Comparison of ENCODE assay signal across 10 mouse cellular contexts in genomic region chr16:32434066-32434465, GRCm38 (mm10). TPM values are rescaled to one million over a fixed set of nuclear protein-coding genes. Genes with fewer than 3 reads are reported as not detected.
DNase-seq lines count a peak whose midpoint lies in the region; TF ChIP-seq lines count a peak whose summit lies in the region.
"Had no signal": no experiment of that assay in that cellular context is flagged by ENCODE, and none has a peak within 500 bp of the region (broad histone marks: within the 10 kb centered on the region; RNA-seq: fewer than 3 reads in every experiment).

No protein-coding gene starts in this region.

- peak overlapping the region; percentile 66 for H3K4me2 ChIP-seq in myocyte (ENCODE audit: low read depth)

- H3K9ac ChIP-seq in liver, adult 2 months (ENCODE audit: low read depth, low read length), result no peak overlapping the region

- no peak overlapping the region for H3K4me3 ChIP-seq in liver, adult 2 months (ENCODE audit: insufficient read depth, low read depth, low read length)
- H3K4me3 ChIP-seq in myocyte, result no peak overlapping the region

- peaks cover 15% of the 10 kb centered on the region for H3K4me1 ChIP-seq in liver, adult 2 months (ENCODE audit: control insufficient read depth, insufficient read depth, low read length)

- H3K27ac ChIP-seq in liver, adult 2 months (replicated peaks; ENCODE audit: insufficient read depth, low read depth, low read length), result peak overlapping the region; percentile 89; the same call in 1 of the 2 replicates
- H3K27ac ChIP-seq: kidney, postnatal 0 days had no signal

- no peak overlapping the region for H3ac ChIP-seq in myocyte (ENCODE audit: control insufficient read depth, insufficient read length)

- no peak for TF ChIP-seq POLR2A in liver, adult 2 months (IDR thresholded peaks at IDR 0.05; ENCODE audit: extremely low read depth, insufficient read depth, low read length)
- TF ChIP-seq POLR2A in myocyte (IDR thresholded peaks at IDR 0.05; ENCODE audit: insufficient read length, low read depth), result no peak

- H3K79me2 ChIP-seq in liver, adult 2 months (ENCODE audit: control insufficient read depth, insufficient read depth, low read length), result peaks cover 12% of the 10 kb centered on the region; the same call in 1 of the 2 replicates
- peaks cover 27% of the 10 kb centered on the region for H3K79me2 ChIP-seq in myocyte (ENCODE audit: control insufficient read depth, insufficient read depth)

- TF ChIP-seq CTCF in liver, adult 2 months (IDR thresholded peaks at IDR 0.05; ENCODE audit: low read depth, low read length), result no peak

- DNase-seq in CD8-positive naive resting alpha-beta T cell, adult 2 months (ENCODE audit: low read depth in 2 of 2, low spot score in 2 of 2), result peak; percentile 71 to 79
- peak; percentile 33 for DNase-seq in adipocyte (ENCODE audit: low spot score)
- DNase-seq in liver, adult 2 months (ENCODE audit: extremely low read depth, low read depth, low spot score), result peak; percentile 82
- DNase-seq in right cerebral cortex, postnatal 36 days (ENCODE audit: low spot score in 2 of 2), result no peak
- no peak for DNase-seq in urinary bladder, postnatal 25 days (ENCODE audit: low spot score)
- no peak for DNase-seq in embryo, embryonic 10 days (ENCODE audit: low spot score)
- DNase-seq: cerebellum, adult 11-12 months had no signal

- no peaks in the 10 kb centered on the region; the same call in 1 of the 2 replicates for H3K36me3 ChIP-seq in liver, adult 2 months (ENCODE audit: control insufficient read depth, insufficient read depth, low read length)
- H3K36me3 ChIP-seq in myocyte (ENCODE audit: control insufficient read depth, insufficient read depth), result no peaks in the 10 kb centered on the region

- H3K27me3 ChIP-seq in liver, adult 2 months (ENCODE audit: control insufficient read depth, insufficient read depth, low read length), result no peaks in the 10 kb centered on the region
- no peaks in the 10 kb centered on the region for H3K27me3 ChIP-seq in myocyte (ENCODE audit: control insufficient read depth, insufficient read depth, insufficient read length)

- WGBS in liver, adult 2 months, result 9% methylated on average over 6 of the region's 6 CpGs

TF ChIP-seq in myocyte, 11 proteins besides CTCF, POLR2A, EP300 and RAD21:
- TF ChIP-seq E2F4 (IDR thresholded peaks at IDR 0.05; ENCODE audit: insufficient read depth) (no peak), REST (IDR thresholded peaks at IDR 0.05; ENCODE audit: insufficient read depth, insufficient read length) (no peak), MYOG (IDR thresholded peaks at IDR 0.05; ENCODE audit: control insufficient read depth in 1 of 3, insufficient read depth in 1 of 3, insufficient read length in 2 of 3, low read depth in 2 of 3) (peak in 2 of 3 experiments; percentile 67 to 80), POLR2AphosphoS2 (IDR thresholded peaks at IDR 0.05; ENCODE audit: insufficient read length, low read depth) (no peak), MYOD1 (IDR thresholded peaks at IDR 0.05; ENCODE audit: control insufficient read depth in 1 of 3, insufficient read length in 2 of 3, low read depth in 2 of 3) (peak in 2 of 3 experiments; percentile 31 to 72), TCF3 (IDR thresholded peaks at IDR 0.05; ENCODE audit: insufficient read length, low read depth) (no peak), CEBPB (IDR thresholded peaks at IDR 0.05; ENCODE audit: insufficient read depth, poor library complexity, severe bottlenecking) (0 out of 2 replicates have a peak, but pooled peaks have one; percentile 41), SRF (IDR thresholded peaks at IDR 0.05; ENCODE audit: control insufficient read depth, insufficient read length, low read depth) (no peak), USF1 (IDR thresholded peaks at IDR 0.05; ENCODE audit: low read depth) (no peak), TCF12 (IDR thresholded peaks at IDR 0.05; ENCODE audit: insufficient read depth, poor library complexity, severe bottlenecking) (peak; percentile 39), MAX (IDR thresholded peaks at IDR 0.05; ENCODE audit: low read depth) (no peak)

RNA-seq across cellular contexts. Expression of gene Pcyt1a, which starts 3.3 kb away (rescaled TPM):
- total RNA-seq in liver, adult 2 months (2014; rRNA removed), result 56.1 and 56.6 TPM in 2 replicates
- polyA plus RNA-seq in liver, adult 2 months (2012; rRNA removed), result 28.6 and 39.1 TPM in 2 replicates
- polyA plus RNA-seq in myocyte (2012; fragmentation: generic; extraction: Trizol), result 23.8 TPM

RNA-seq across cellular contexts. Expression of gene Tctex1d2, which starts 14.6 kb away (rescaled TPM):
- total RNA-seq in liver, adult 2 months (2014; rRNA removed), result 1.4 and 2.2 TPM in 2 replicates
- polyA plus RNA-seq in liver, adult 2 months (2012; rRNA removed), result 1.7 and 2.1 TPM in 2 replicates
- polyA plus RNA-seq in myocyte (2012; fragmentation: generic; extraction: Trizol), result 12.7 TPM

RNA-seq across cellular contexts. Expression of gene Tm4sf19, which starts 33.8 kb away (rescaled TPM):
- not detected in 2 replicates for total RNA-seq in liver, adult 2 months (2014; rRNA removed)
- polyA plus RNA-seq in liver, adult 2 months (2012; rRNA removed), result not detected in 2 replicates
- 0.04 TPM for polyA plus RNA-seq in myocyte (2012; fragmentation: generic; extraction: Trizol)
- polyA plus RNA-seq: kidney, postnatal 0 days; neural tube, embryonic 14.5 days had no signal

RNA-seq across cellular contexts. Expression of gene Slc51a, which starts 53.6 kb away (rescaled TPM):
- total RNA-seq in liver, adult 2 months (2014; rRNA removed), result not detected in 2 replicates
- 0.06 TPM in 1 of 2 replicates, not detected in the other for polyA plus RNA-seq in liver, adult 2 months (2012; rRNA removed)
- 0.28 TPM for polyA plus RNA-seq in myocyte (2012; fragmentation: generic; extraction: Trizol)

Comparison
In these comparisons a context has a peak if more than half of its experiments do, and no peak if none do; other contexts are left out.
1. DNase-seq: peak in CD8-positive naive resting alpha-beta T cell, adult 2 months (2 of 2), adipocyte (single experiment) and liver, adult 2 months (single experiment); none in right cerebral cortex, postnatal 36 days (0 of 2), urinary bladder, postnatal 25 days (single experiment) and embryo, embryonic 10 days (single experiment).